ENCODE assay signal across 15 mouse cellular contexts in genomic region chr8:7710764-7711163, GRCm38 (mm10).
"Had no signal": no experiment of that assay in that cellular context is flagged by ENCODE, and none has a peak within 500 bp of the region (broad histone marks: within the 10 kb centered on the region; RNA-seq: fewer than 3 reads in every experiment).

No protein-coding gene starts in this region.

- H3K36me3 ChIP-seq: liver, embryonic 15.5 days; midbrain, embryonic 10.5 days; midbrain, embryonic 13.5 days; neural tube, embryonic 12.5 days; stomach, embryonic 15.5 days had no signal

- H3K4me2 ChIP-seq: liver, embryonic 15.5 days; lung, embryonic 14.5 days; midbrain, embryonic 13.5 days; neural tube, embryonic 12.5 days; stomach, embryonic 15.5 days had no signal

- H3K27me3 ChIP-seq: liver, embryonic 15.5 days; midbrain, embryonic 13.5 days; neural tube, embryonic 12.5 days; stomach, embryonic 15.5 days had no signal

- H3K27ac ChIP-seq: liver, embryonic 15.5 days; midbrain, embryonic 10.5 days; midbrain, embryonic 13.5 days; neural tube, embryonic 12.5 days; stomach, embryonic 15.5 days; stomach, postnatal 0 days had no signal

- DNase-seq: liver, postnatal 0 days; lung, embryonic 14.5 days; lung, postnatal 10 days; lung, postnatal 4 days; right cerebral cortex, postnatal 14 days; thymus, adult 18-20 months; thymus, postnatal 14 days; thymus, postnatal 36 days had no signal

- H3K9me3 ChIP-seq: liver, embryonic 15.5 days; midbrain, embryonic 10.5 days; midbrain, embryonic 13.5 days; neural tube, embryonic 12.5 days; stomach, embryonic 15.5 days had no signal

- H3K4me1 ChIP-seq: liver, embryonic 15.5 days; midbrain, embryonic 10.5 days; midbrain, embryonic 13.5 days; neural tube, embryonic 12.5 days; stomach, embryonic 15.5 days had no signal

- H3K9ac ChIP-seq: liver, embryonic 15.5 days; liver, postnatal 0 days; lung, embryonic 14.5 days; midbrain, embryonic 13.5 days; neural tube, embryonic 12.5 days; stomach, embryonic 15.5 days had no signal

- H3K4me3 ChIP-seq: liver, embryonic 15.5 days; midbrain, embryonic 10.5 days; midbrain, embryonic 13.5 days; neural tube, embryonic 12.5 days; stomach, embryonic 15.5 days had no signal

- ATAC-seq: liver, postnatal 0 days; midbrain, embryonic 13.5 days; midbrain, embryonic 16.5 days had no signal
